Mouse (Mus musculus) embryonic facial prominence, embryonic 15.5 days (tissue): ENCODE data around the gene Pax5. TPM values are rescaled to one million over a fixed set of nuclear protein-coding genes. Genes with fewer than 3 reads are reported as not detected.

ENCODE experiments used
- ATAC-seq: fragments of 200-750 bp; cut with Nextera tagmentation; 2 replicates; pipeline ENCODE4 v1.8.0; 2017; ENCODE audit warnings: low read depth, moderate TSS enrichment; ENCODE audit not compliant: insufficient number of reproducible peaks, low FRiP score, low TSS enrichment
- H3K27ac ChIP-seq: fragments of 300-500 bp; sonication (generic); replicated peaks from 2 replicates; pipeline ENCODE4 v1.5.1; 2015; ENCODE audit warnings: mild to moderate bottlenecking, inconsistent platforms
- H3K27me3 ChIP-seq: fragments of 300-500 bp; sonication (generic); 2 replicates; pipeline ENCODE4 v1.6.1; 2015; ENCODE audit warnings: inconsistent platforms
- H3K36me3 ChIP-seq: fragments of 300-500 bp; sonication (generic); 2 replicates; pipeline ENCODE4 v1.6.1; 2015; ENCODE audit warnings: mild to moderate bottlenecking, inconsistent platforms
- H3K4me1 ChIP-seq: fragments of 300-500 bp; sonication (generic); 2 replicates; pipeline ENCODE4 v1.6.1; 2015; ENCODE audit warnings: inconsistent platforms
- H3K4me2 ChIP-seq: fragments of 300-500 bp; sonication (generic); replicated peaks from 2 replicates; pipeline ENCODE4 v1.6.1; 2015; ENCODE audit warnings: mild to moderate bottlenecking, inconsistent platforms
- H3K4me3 ChIP-seq: fragments of 300-500 bp; sonication (generic); replicated peaks from 2 replicates; pipeline ENCODE4 v1.5.1; 2015; ENCODE audit warnings: mild to moderate bottlenecking, inconsistent platforms
- H3K9ac ChIP-seq: fragments of 300-500 bp; sonication (generic); 2 replicates; pipeline ENCODE4 v1.6.1; 2015; ENCODE audit warnings: inconsistent platforms
- H3K9me3 ChIP-seq: fragments of 300-500 bp; sonication (generic); replicated peaks from 2 replicates; pipeline ENCODE4 v1.6.1; 2016; ENCODE audit warnings: inconsistent platforms
- WGBS: fragments of 180-500 bp; shearing (Covaris S2); methylation state at CpG from one replicate; pipeline ENCODE4 v1.1.7; 2015; 5-methylcytosine and 5-hydroxymethylcytosine counted together
- polyA plus RNA-seq: library from polyadenylated mRNA; unstranded; fragments of >200 nt; fragmentation: Nextera tagmentation; extraction: Ambion mirVana; gene quantifications from 2 replicates; pipeline ENCODE4 v1.2.1, GENCODE M21; 2015

Gene Pax5
- polyA plus RNA-seq, 1 experiment from 2014 or later = 0.08 TPM

DNA sequence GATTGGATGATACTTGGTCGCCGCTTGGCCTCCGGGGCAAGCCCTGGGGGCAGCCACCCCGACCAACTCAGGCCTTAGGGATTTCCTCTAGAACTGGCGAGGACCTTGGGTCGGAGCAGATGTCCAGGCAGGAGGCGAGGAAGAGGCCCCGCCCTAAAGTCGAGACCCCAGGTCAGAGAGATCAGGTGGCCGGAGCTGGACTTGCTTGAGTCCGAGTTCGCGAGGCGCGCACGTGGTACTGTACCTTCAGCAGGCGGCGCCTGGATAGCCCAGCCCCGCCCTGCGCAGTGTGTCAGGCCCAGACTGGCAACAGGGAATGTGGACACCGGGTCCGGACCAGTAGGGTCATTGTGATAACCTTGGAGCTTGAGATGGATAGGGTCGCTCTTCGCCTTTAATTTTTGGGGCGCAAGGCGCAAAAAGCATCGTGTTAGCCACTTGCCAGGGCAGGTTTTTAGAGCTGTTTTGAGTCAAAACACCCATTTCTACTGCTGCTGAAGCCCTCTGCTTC lies 3.9 kb upstream of the Pax5 start:
- H3K4me2 ChIP-seq = no peak overlapping the region

GRCm38 (mm10) chr4:44713554-44714051 lies 3.3 kb upstream of the Pax5 start:
- under 1% methylated on average over 19 of the region's 19 CpGs for WGBS
- Histone ChIP-seq H3K9me3 (no peaks in the 10 kb centered on the region), H3K4me3 (no peak overlapping the region), H3K4me2 (0 out of 2 replicates have a peak overlapping the region, but pooled peaks have one; percentile 30), H3K36me3 (no peaks in the 10 kb centered on the region), H3K9ac (no peak overlapping the region), H3K27ac (no peak overlapping the region), H3K27me3 (peaks cover 92% of the 10 kb centered on the region), H3K4me1 (peaks cover 23% of the 10 kb centered on the region)
- ATAC-seq = no peak

More for the DNA sequence above, 3.9 kb upstream of the Pax5 start:
- H3K4me1 ChIP-seq = peaks cover 23% of the 10 kb centered on the region
- no peak overlapping the region for H3K9ac ChIP-seq
- peaks cover 90% of the 10 kb centered on the region for H3K27me3 ChIP-seq
- no peak for ATAC-seq
- no peaks in the 10 kb centered on the region for H3K36me3 ChIP-seq
- no peaks in the 10 kb centered on the region for H3K9me3 ChIP-seq
- no peak overlapping the region for H3K27ac ChIP-seq
- WGBS = under 1% methylated on average over 27 of the region's 27 CpGs
- H3K4me3 ChIP-seq = no peak overlapping the region

- Histone ChIP-seq H3K4me3 (no peak overlapping the region; the same call in 1 of the 2 replicates), H3K27me3 (peaks cover 92% of the 10 kb centered on the region), H3K9me3 (no peaks in the 10 kb centered on the region), H3K4me2 (peak overlapping the region; percentile 30), H3K4me1 (peaks cover 23% of the 10 kb centered on the region), H3K27ac (no peak overlapping the region), H3K36me3 (no peaks in the 10 kb centered on the region), H3K9ac (no peak overlapping the region)
- ATAC-seq = no peak
- WGBS = 1% methylated on average over 50 of the region's 50 CpGs
Observed at GRCm38 (mm10) chr4:44712786-44713553, 2.7 kb upstream of the Pax5 start.

DNA sequence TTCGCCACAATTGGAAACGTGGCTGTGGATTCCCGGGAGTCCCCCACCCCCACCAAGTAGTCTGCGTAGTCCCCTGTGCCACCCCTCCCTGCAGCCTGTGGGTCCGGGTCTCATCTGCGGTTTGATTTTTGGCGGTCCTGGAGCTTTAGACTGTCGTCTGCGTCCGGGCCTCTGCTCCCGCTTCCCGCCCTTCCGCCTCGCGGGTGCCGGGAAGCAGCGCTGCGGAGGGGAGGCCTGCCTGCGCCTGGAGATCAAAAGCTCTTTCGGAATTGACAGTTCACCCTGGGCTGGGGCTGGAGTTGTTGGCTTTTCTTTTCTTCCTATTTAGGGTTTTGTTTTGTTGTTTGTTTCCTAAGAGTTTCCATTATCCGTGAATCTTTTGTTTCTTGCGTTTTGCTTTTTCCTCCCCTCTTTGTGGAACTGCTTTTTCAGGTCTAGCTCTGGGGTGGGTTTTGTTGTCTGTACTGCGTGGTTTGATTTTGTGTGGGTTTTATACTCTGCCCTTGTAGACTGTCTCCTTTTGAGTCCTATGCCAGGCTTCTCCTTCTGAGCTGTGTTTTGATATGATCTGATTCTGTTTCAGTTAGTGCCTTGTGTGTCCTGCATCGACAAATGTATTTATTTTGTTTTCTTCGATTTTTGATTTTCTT lies 1.9 kb upstream of the Pax5 start:
- WGBS = under 1% methylated on average over 25 of the region's 25 CpGs
- no peaks in the 10 kb centered on the region for H3K36me3 ChIP-seq
- H3K27me3 ChIP-seq = peaks cover 92% of the 10 kb centered on the region
- H3K4me2 ChIP-seq = peak overlapping the region; percentile 26; the same call in 1 of the 2 replicates
- peak overlapping the region; percentile 24 for H3K4me3 ChIP-seq
- no peak for ATAC-seq
- H3K9ac ChIP-seq = no peak overlapping the region
- H3K4me1 ChIP-seq = peaks cover 23% of the 10 kb centered on the region
- no peaks in the 10 kb centered on the region for H3K9me3 ChIP-seq
- H3K27ac ChIP-seq = no peak overlapping the region

DNA sequence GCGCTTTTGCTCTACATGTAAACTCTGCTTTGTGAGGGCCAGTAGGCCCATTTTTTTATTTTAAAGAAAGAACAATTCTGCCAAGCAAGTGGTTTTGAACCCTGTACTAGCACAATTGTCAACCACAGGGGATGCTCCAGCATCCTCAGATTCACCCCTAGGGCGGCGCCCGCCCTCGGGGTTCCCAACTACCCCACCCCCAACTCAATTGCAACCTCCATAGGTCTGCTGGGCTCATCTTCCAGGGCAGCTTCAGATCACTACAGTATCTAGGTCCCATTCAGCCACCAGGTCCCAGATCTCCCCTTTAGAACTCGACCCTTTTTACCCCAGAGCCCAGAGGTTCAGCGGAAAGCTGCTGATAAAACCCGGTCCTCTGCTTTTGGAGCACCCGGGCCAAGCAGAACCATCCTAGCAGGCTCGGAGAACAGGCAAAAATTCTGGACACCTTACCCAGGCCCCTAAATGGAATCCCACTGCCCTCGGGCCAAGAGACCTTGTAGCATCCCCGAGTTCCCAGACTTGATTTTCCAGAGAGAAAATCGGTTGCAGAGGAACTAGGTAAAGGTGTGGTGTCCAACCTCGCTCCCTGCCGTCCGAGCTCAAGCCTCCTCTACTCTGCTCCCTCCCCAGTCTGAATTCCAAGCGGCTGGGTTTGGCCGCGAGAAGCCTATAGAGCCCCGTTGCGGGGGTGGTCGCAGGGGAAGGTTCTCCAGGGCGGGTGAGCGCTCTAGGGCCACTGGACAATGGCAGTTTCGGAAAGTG lies 1.0 kb upstream of the Pax5 start:
- Histone ChIP-seq H3K27me3 (peaks cover 92% of the 10 kb centered on the region), H3K9me3 (no peaks in the 10 kb centered on the region), H3K4me2 (no peak overlapping the region), H3K4me1 (peaks cover 23% of the 10 kb centered on the region), H3K9ac (no peak overlapping the region), H3K36me3 (no peaks in the 10 kb centered on the region), H3K27ac (no peak overlapping the region), H3K4me3 (no peak overlapping the region)
- no peak for ATAC-seq
- WGBS = 2% methylated on average over 25 of the region's 25 CpGs

DNA sequence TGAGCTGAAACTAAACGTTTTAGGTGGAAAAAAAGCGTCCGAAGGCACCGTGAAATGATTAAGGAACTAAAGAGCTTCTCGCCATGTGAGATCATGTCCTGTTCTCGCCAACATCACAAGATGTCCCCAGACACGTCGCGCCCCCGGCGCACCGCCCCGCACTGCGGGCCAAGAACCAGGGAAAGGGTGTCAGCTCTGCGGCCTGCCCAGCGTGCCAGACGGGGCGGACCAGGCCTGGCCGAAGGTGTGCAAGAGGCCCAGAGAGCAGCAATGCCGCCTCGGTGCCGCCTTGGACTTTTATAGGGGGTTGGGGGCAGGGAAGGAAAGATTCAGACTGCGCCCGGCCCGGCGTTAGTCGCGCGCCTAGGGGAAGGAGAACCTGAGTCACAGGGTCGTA lies 412 bp upstream of the Pax5 start:
- Histone ChIP-seq H3K27ac (no peak overlapping the region), H3K4me2 (no peak overlapping the region), H3K27me3 (peaks cover 97% of the 10 kb centered on the region), H3K9ac (no peak overlapping the region), H3K36me3 (no peaks in the 10 kb centered on the region), H3K9me3 (no peaks in the 10 kb centered on the region), H3K4me3 (no peak overlapping the region), H3K4me1 (peaks cover 23% of the 10 kb centered on the region)
- WGBS = under 1% methylated on average over 30 of the region's 30 CpGs
- ATAC-seq = no peak

GRCm38 (mm10) chr4:44709091-44709695 lies 1.1 kb downstream of the Pax5 start:
- Histone ChIP-seq H3K9ac (no peak overlapping the region), H3K4me3 (no peak overlapping the region), H3K9me3 (no peaks in the 10 kb centered on the region), H3K27ac (no peak overlapping the region), H3K4me1 (peaks cover 30% of the 10 kb centered on the region), H3K36me3 (no peaks in the 10 kb centered on the region), H3K4me2 (no peak overlapping the region), H3K27me3 (peaks cover 97% of the 10 kb centered on the region)
- no peak for ATAC-seq

DNA sequence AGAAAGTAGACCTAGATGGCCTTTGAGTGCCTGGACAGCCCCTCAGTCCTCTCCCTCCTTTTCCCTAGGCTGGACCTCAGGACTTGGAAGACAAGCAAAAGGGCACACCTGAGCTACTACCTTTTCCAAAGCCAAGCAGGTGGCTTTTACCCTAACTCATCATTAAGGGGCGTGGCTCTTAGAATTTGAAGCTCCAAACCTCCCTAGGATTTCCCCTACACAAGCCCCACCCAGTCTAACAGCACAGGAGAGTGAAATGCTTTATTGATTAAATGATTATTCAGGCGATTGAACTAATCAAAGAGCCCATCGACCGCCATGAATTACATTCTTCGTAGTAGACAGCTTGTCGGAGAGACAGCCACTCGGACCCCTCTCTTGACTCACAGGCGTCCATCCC lies 2.0 kb downstream of the Pax5 start:
- Histone ChIP-seq H3K9ac (no peak overlapping the region), H3K4me2 (no peak overlapping the region), H3K27me3 (peaks cover 97% of the 10 kb centered on the region), H3K4me1 (peaks cover 31% of the 10 kb centered on the region), H3K36me3 (no peaks in the 10 kb centered on the region), H3K9me3 (no peaks in the 10 kb centered on the region), H3K27ac (no peak overlapping the region), H3K4me3 (no peak overlapping the region)
- ATAC-seq = no peak
- WGBS = 54% methylated on average over 8 of the region's 8 CpGs

DNA sequence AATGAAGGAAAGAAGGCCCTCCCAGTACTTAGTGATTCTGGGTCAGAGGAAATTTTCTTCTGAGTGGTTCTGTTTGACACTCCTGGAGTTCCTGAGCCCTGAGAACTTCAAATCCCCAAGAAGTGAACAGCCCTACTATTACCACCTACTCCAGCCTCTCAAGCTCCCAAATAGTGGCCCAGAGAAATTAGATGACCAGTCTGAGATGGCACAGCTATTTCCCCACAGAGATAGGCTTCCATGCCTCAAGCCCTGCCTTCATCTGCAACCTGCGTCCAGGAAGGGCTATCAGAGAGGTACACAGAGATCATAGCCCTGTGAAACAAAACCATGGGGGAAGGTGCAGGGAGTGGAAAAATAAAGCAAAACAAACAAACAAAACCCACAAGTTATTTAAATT lies 3.4 kb downstream of the Pax5 start:
- Histone ChIP-seq H3K36me3 (no peaks in the 10 kb centered on the region), H3K27ac (no peak overlapping the region), H3K4me3 (no peak overlapping the region), H3K27me3 (peaks cover 98% of the 10 kb centered on the region), H3K9me3 (no peaks in the 10 kb centered on the region), H3K9ac (no peak overlapping the region), H3K4me1 (peaks cover 34% of the 10 kb centered on the region), H3K4me2 (no peak overlapping the region)
- WGBS = 33% methylated on average over 1 of the region's 1 CpGs
- ATAC-seq = no peak

DNA sequence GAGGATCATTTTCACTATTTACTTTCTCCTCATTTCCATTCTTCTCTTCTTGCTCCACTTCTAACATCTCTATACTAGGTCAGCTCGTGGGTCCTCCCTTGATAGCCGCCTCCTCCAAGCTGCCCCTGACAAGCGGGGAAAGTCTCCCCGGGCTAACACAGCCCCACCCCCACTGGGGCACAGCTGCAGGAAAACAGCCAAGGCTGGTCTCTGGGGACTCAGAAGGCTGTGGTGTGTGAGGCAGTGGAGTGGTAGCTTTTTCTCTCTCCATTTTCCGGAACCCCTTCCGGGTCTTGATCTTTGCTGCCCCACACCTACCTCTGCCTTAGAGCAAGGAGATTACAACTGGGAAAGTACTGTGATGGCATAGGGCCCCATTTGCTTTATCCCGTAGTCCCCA lies 4.3 kb downstream of the Pax5 start:
- Histone ChIP-seq H3K27ac (no peak overlapping the region), H3K27me3 (peaks cover 98% of the 10 kb centered on the region), H3K9ac (no peak overlapping the region), H3K4me1 (peaks cover 39% of the 10 kb centered on the region), H3K4me3 (no peak overlapping the region), H3K9me3 (no peaks in the 10 kb centered on the region), H3K36me3 (no peaks in the 10 kb centered on the region), H3K4me2 (no peak overlapping the region)
- 2% methylated on average over 7 of the region's 7 CpGs for WGBS
- ATAC-seq = no peak

DNA sequence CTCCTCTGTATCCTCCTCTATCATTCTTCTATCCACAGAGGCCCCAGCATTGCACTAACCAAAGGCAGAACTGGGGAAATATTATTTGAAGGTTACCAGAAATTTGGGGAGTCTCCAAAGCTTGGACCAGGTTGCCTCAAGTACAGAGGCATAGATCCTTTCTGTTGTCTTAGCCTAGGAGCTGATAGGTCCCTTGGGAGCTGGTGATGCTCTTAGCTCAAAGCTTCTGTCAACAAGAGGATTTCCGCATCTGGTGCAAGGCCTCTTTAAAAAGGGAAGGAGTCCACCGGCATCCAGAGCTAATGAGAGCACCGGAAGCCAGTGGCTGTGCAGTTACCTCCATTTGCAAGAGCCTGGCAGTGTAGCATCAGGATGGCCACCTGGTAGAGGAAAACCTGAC lies 5.1 kb downstream of the Pax5 start:
- no peak overlapping the region for H3K27ac ChIP-seq
- H3K9me3 ChIP-seq = no peaks in the 10 kb centered on the region
- H3K27me3 ChIP-seq = peaks cover 100% of the 10 kb centered on the region
- no peak for ATAC-seq
- H3K4me3 ChIP-seq = no peak overlapping the region
- no peaks in the 10 kb centered on the region for H3K36me3 ChIP-seq
- H3K9ac ChIP-seq = no peak overlapping the region
- WGBS = 4% methylated on average over 3 of the region's 3 CpGs
- H3K4me1 ChIP-seq = peaks cover 35% of the 10 kb centered on the region
- no peak overlapping the region for H3K4me2 ChIP-seq
